In the genomic region with DNA sequence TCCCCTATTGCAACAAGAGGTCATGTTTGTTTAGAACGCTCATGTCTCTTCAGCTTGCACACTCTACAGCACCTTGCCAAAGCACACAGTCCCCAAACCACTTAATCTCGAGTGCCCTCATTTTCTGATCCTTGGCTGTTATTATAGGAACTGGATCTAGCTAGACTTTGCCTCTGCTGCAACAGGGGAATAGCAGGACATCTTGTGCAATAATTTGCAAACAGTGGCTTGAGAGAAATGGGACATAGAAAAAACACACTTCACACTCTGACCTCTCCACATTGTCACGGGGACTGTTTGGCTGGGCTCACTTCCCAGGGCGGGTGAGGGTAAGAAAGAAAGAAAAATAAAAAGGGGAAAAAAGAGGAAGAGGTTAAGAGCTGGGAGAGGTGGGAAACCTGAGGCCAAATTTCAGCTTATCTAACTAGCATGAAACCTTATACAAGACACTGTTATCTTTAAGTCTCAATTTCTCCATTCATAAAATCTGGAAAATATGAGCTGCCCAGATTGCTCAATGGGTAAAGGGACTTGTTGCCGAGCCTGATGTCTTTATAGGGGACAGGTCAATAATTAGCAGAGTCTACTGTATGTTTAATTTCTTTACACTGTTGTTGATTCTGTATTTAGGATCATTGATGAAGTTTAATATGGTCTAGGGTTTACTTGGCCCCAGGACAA, we compare ENCODE assay signal across 10 mouse cellular contexts.
DNase-seq lines count a peak whose midpoint lies in the region; ATAC-seq and TF ChIP-seq lines count a peak whose summit lies in the region.
"Had no signal": no experiment of that assay in that cellular context is flagged by ENCODE, and none has a peak within 500 bp of the region (broad histone marks: within the 10 kb centered on the region; RNA-seq: fewer than 3 reads in every experiment).

No protein-coding gene starts in this region.

- WGBS in intestine, postnatal 0 days, result 35% methylated on average over 5 of the region's 5 CpGs
- WGBS in midbrain, embryonic 10.5 days, result 78% methylated on average over 5 of the region's 5 CpGs

- H3K27me3 ChIP-seq in intestine, postnatal 0 days (replicated peaks; ENCODE audit: control insufficient read depth, insufficient read depth, low read length), result no peaks in the 10 kb centered on the region
- H3K27me3 ChIP-seq in midbrain, embryonic 10.5 days (ENCODE audit: low read depth, poor library complexity, severe bottlenecking), result no peaks in the 10 kb centered on the region
- H3K27me3 ChIP-seq: hindbrain, embryonic 13.5 days had no signal

- H3K4me2 ChIP-seq in intestine, postnatal 0 days (replicated peaks; ENCODE audit: low read depth), result no peak overlapping the region
- H3K4me2 ChIP-seq: hindbrain, embryonic 13.5 days had no signal

- no peaks in the 10 kb centered on the region for H3K36me3 ChIP-seq in intestine, postnatal 0 days (ENCODE audit: control insufficient read depth, insufficient read depth)
- H3K36me3 ChIP-seq in midbrain, embryonic 10.5 days, result no peaks in the 10 kb centered on the region
- H3K36me3 ChIP-seq: hindbrain, embryonic 13.5 days had no signal

- no peak for TF ChIP-seq CTCF in intestine, postnatal 0 days (IDR thresholded peaks at IDR 0.05; ENCODE audit: low read depth)

- H3K4me3 ChIP-seq in intestine, postnatal 0 days (ENCODE audit: low read depth, low read length), result no peak overlapping the region
- no peak overlapping the region for H3K4me3 ChIP-seq in midbrain, embryonic 10.5 days
- H3K4me3 ChIP-seq: hindbrain, embryonic 13.5 days had no signal

- peak; percentile 53 for DNase-seq in kidney, adult 11 months
- DNase-seq in kidney, postnatal 4 days, result no peak
- peak; percentile 80 to 90 for DNase-seq in lung, adult 18-20 months
- DNase-seq in thymus, postnatal 25 days, result no peak
- DNase-seq in frontal cortex, postnatal 10 days (ENCODE audit: low spot score in 2 of 2), result no peak
- no peak for DNase-seq in midbrain, embryonic 10.5 days (ENCODE audit: low spot score)
- DNase-seq: retina, postnatal 1 day; thymus, adult 2 months had no signal

- ATAC-seq in intestine, postnatal 0 days, result peak; percentile 75

- no peak overlapping the region for H3K27ac ChIP-seq in intestine, postnatal 0 days (ENCODE audit: low read depth, low read length)
- no peak overlapping the region for H3K27ac ChIP-seq in midbrain, embryonic 10.5 days (replicated peaks)
- H3K27ac ChIP-seq: hindbrain, embryonic 13.5 days had no signal

- 0 out of 2 replicates have a peak, but pooled peaks cover 3% of the 10 kb centered on the region for H3K4me1 ChIP-seq in intestine, postnatal 0 days (replicated peaks; ENCODE audit: control insufficient read depth, insufficient read depth, low read length)
- H3K4me1 ChIP-seq in midbrain, embryonic 10.5 days, result no peaks in the 10 kb centered on the region
- H3K4me1 ChIP-seq: hindbrain, embryonic 13.5 days had no signal

- H3K9me3 ChIP-seq in intestine, postnatal 0 days (ENCODE audit: control insufficient read depth), result no peaks in the 10 kb centered on the region
- H3K9me3 ChIP-seq in midbrain, embryonic 10.5 days (replicated peaks), result no peaks in the 10 kb centered on the region
- H3K9me3 ChIP-seq: hindbrain, embryonic 13.5 days had no signal

- no peak overlapping the region for H3K9ac ChIP-seq in intestine, postnatal 0 days (ENCODE audit: low read depth, low read length)
- H3K9ac ChIP-seq: hindbrain, embryonic 13.5 days had no signal

Comparison
In these comparisons a context has a peak if more than half of its experiments do, and no peak if none do; other contexts are left out.
1. DNase-seq: peak in kidney, adult 11 months (single experiment) and lung, adult 18-20 months (2 of 2); none in kidney, postnatal 4 days (0 of 2), thymus, postnatal 25 days (single experiment), frontal cortex, postnatal 10 days (0 of 2) and midbrain, embryonic 10.5 days (single experiment).